In genomic region chr4:69346979-69347465, GRCm38 (mm10) we compare ENCODE assay signal across 18 mouse cellular contexts.
"Had no signal": no experiment of that assay in that cellular context is flagged by ENCODE, and none has a peak within 500 bp of the region (broad histone marks: within the 10 kb centered on the region; RNA-seq: fewer than 3 reads in every experiment).

No protein-coding gene starts in this region.

- H3K27me3 ChIP-seq: midbrain, embryonic 13.5 days; neural tube, embryonic 13.5 days; neural tube, embryonic 15.5 days had no signal

- DNase-seq: lung, adult 18-20 months; lung, embryonic 14.5 days; lung, postnatal 10 days; lung, postnatal 4 days; retina, postnatal 1 day; right cerebral cortex, adult 18-20 months; right cerebral cortex, postnatal 25 days; right cerebral cortex, postnatal 4 days; spleen, adult 18-20 months; thymus, adult 2 months; thymus, postnatal 25 days; thymus, postnatal 4 days had no signal

- H3K27ac ChIP-seq: midbrain, embryonic 10.5 days; midbrain, embryonic 13.5 days; neural tube, embryonic 13.5 days; neural tube, embryonic 15.5 days had no signal

- H3K9ac ChIP-seq: lung, embryonic 14.5 days; midbrain, embryonic 13.5 days; neural tube, embryonic 13.5 days; neural tube, embryonic 15.5 days had no signal

- H3K36me3 ChIP-seq: midbrain, embryonic 10.5 days; midbrain, embryonic 13.5 days; neural tube, embryonic 13.5 days; neural tube, embryonic 15.5 days had no signal

- H3K4me1 ChIP-seq: midbrain, embryonic 10.5 days; midbrain, embryonic 13.5 days; neural tube, embryonic 13.5 days; neural tube, embryonic 15.5 days had no signal

- ATAC-seq: midbrain, embryonic 13.5 days; midbrain, embryonic 16.5 days had no signal

- H3K4me2 ChIP-seq: lung, embryonic 14.5 days; midbrain, embryonic 13.5 days; neural tube, embryonic 13.5 days; neural tube, embryonic 15.5 days had no signal

- H3K9me3 ChIP-seq: midbrain, embryonic 10.5 days; midbrain, embryonic 13.5 days; neural tube, embryonic 13.5 days; neural tube, embryonic 15.5 days had no signal

- H3K4me3 ChIP-seq: midbrain, embryonic 10.5 days; midbrain, embryonic 13.5 days; myocyte; neural tube, embryonic 13.5 days; neural tube, embryonic 15.5 days had no signal
